Mouse (Mus musculus) urinary bladder, postnatal 10 days (tissue): ENCODE measurements around the gene Rasa3.

ENCODE experiments used
- DNase-seq: peaks from one replicate; pipeline ENCODE4 v3.0.0; 2022; ENCODE audit warnings: low spot score

The Rasa3 gene

GRCm38 (mm10) chr8:13550718-13551573 lies 126.5 kb downstream of the Rasa3 start:
- peak; percentile 74 for DNase-seq

DNA sequence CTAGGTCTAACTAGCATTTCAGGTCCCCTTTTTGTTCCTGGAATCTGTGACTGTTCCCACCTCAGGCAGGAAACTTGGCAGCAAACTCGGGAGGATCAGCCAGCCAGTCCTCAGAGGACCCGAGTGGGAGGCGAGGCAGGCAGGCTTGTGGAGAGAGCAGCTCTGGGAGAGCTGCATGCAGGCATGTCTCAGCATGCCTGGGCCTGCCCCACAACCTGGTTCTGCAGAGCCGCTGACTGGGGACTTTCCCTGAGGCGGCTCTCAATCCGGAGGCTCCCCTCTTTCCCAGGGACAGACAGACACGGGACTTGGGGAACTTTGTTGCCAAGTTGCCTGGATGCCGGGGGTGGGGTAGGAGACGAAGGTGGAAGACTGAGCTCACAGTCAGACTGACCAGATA lies 128.6 kb downstream of the Rasa3 start:
- peak; percentile 38 for DNase-seq

DNA sequence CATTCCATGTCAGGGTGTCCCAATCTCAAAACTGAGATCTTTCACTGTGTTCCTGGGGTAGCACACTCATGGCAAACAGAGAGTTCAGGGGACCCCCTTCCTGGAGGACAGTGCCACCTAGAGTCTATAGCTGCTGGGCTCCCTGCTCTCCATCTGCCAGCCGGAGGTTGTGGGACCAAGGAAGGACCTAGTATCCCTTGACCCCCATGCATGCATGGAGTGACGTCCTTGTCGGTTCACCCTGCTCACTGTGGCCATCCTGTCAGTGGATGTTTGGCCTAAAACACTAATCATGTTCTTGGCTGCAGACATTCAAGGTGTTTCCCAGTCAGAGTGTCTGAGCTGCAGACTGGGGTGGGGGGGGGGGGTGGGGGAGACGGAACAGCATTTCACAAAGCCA lies 129.2 kb downstream of the Rasa3 start:
- no peak for DNase-seq

DNA sequence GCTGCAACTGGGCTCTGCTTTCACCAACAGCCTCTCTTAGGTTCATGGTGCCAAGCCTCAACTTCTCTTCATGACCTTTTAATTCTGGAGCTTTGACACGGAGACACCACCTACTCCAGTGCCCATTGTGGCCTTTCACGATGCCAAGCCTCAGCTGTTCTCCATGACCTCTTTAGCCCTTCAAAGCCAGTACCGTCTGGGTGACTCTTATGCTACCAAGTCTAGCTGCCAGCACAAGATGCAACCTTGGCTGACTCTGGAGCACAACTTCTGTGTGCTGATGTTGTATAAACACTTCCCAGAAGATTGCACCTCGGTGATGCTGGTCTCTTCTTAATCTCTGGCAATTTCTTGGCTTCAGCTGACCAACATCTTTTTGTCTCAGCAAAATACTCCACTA lies 131.0 kb downstream of the Rasa3 start:
- no peak for DNase-seq

DNA sequence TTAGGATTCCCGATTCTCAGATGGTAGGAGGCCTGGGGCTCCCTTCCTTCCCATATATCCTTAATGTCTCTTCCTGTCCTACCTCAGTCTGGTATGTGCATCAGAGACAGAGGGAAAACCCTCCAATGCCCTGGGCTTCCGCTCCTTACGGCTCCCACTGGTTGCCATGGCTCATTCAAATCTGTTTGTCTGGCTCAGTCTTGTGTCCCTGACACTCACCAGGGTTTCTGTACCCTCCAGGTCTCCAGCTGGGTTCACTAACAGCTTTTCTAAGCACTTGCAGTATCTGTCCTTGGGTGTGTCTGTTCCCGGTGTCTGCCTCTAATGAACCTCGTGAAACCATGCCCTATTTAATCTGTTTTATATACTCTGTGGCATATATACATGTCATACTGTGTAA lies 135.9 kb downstream of the Rasa3 start:
- no peak for DNase-seq

DNA sequence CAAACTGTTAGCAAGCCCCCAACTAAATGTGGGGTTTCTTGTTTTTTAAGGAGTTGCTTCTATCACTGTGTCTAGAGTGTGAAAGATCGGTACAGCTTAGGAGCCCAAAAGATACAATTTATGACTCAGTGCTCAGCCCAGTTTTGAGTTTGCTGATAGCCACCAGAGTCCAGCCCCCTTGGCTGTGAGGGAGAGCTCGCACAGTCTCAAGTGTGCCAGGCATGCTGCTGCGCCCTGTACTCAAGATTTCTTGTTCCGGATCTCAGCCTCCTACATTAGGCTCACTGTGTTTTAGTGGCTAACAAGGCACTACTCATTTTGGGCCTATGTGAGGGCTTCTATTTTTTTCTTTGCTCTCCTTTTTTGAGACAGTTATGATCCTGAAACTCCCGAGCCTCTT lies 137.3 kb downstream of the Rasa3 start:
- DNase-seq = no peak

DNA sequence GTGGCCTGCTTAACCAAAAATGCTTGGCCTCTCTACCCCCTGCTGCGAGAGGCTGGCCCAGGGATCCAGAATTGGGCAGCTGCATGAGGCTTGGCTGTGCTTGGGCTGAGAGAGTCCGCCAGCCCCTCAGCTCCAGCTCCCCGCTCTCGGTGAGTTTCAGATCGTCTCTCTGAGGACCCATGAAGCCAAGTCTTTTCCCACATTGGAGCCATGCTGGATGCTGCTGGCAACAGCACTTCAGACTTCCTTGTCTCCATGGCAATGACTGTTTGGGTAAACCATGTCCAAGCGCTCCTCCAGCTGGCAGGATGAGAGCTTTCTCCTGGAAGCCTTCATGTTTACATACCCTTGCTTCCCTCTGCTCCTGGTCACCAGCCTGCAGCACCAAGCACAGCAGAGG lies 138.6 kb downstream of the Rasa3 start:
- no peak for DNase-seq

DNA sequence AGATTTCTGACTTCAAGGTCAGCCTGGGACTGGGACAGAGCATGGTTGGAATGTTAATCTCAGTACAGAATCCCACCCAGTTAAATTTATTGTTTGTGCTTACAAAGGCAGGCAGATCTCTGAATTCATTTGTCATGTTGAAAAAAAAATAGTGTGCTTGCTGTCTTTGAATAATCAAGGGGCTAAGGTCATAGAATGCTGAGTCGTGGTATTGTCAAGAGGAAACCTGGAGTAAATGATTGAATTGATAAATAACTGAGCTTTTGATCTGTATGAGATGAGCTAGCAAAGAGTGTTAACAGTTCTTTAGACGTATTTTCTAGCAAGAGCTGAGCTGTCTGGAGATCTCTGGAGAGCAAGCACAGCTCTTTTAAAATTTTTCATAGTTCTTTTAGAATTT lies 140.3 kb downstream of the Rasa3 start:
- no peak for DNase-seq

DNA sequence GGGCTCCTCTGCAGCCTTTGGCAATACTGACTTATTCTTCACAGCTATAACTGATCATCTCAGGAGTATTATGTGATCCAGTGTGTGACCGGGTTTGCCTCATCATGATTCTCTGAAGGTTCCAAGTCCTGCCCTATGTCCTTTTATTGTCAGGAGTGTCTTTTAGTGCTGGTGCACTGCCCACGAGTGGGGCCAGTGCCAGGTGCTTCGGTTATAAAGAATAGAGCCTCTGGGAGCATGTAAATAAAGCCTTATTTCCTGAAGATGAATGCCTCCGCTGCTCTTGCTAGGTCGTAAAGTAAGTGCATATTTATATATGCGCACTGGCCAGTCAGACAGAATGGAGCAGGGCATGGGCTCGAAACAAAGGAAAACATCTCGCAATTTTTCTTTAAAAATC lies 144.3 kb downstream of the Rasa3 start:
- DNase-seq = no peak

DNA sequence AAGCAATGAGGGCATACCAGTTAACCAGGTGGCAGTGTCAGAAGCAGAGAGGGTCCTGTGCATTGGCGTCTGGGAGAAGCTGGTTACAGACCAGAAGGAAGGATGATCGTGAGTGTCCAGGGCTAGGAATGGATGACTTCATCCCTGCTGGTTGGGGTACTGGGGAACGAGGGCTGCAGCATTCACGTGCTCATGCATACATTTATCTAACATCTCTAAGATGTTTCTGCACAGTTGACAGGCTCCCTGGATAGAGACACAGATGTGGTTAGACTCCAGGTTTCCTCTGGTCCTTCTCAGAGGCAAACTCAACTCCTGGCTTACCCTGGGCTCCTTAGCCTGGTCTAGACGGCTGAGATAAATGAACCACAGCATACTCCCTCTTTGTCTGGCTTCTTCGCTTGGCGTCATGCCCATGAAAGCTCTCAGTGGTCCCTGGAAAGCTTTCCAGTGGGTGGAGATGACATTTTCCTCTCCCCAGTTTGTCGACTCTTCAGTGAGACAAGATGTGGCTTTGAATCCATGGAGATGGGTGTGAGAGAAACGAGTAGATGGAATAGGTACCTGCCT lies 145.7 kb downstream of the Rasa3 start:
- DNase-seq = no peak

GRCm38 (mm10) chr8:13530941-13531340 lies 146.5 kb downstream of the Rasa3 start:
- DNase-seq = peak; percentile 36

DNA sequence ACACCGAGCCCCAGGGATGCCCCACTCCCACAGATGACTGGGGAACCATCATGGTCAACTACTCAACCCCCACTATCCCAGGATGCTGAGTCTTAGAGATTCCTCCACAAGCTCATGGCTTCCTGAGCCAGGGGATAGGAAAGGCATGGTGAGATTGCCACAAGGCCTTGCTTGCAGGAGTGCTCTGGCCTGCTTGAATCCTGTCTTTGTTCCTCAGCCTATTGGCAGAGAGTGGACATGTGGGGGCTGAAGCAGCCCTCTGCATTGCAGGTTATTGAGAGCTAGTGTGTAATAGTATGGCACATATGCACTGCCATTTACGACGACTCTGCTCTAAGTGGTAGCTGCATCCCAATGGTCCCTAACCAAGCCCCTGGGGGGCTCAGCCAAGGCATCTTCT lies 147.0 kb downstream of the Rasa3 start:
- DNase-seq = no peak

DNA sequence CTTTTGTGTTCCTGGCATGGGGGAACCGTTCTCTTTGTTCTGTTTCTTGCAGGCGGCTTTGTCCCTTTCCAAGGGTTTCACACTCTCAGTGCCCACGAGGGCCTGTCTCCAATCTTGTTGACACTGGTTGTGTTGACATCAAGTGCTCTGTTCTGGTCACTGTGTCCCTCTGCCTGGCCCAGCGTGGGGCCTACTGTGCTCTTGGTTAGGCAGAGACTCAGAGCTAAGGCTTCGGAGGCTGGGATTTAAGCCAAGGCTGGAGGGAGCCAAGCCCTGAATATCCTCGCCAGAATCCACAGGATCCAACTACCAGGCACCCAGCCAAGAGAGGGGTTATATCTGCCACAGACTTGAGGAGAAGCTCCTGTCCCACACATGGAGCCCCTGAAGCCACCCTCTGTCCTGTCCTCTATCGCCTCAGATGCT lies 147.5 kb downstream of the Rasa3 start:
- DNase-seq = peak; percentile 45

GRCm38 (mm10) chr8:13529011-13529840 lies 148.2 kb downstream of the Rasa3 start:
- no peak for DNase-seq

GRCm38 (mm10) chr8:13521392-13521791 lies 156.0 kb downstream of the Rasa3 start:
- DNase-seq = no peak

DNA sequence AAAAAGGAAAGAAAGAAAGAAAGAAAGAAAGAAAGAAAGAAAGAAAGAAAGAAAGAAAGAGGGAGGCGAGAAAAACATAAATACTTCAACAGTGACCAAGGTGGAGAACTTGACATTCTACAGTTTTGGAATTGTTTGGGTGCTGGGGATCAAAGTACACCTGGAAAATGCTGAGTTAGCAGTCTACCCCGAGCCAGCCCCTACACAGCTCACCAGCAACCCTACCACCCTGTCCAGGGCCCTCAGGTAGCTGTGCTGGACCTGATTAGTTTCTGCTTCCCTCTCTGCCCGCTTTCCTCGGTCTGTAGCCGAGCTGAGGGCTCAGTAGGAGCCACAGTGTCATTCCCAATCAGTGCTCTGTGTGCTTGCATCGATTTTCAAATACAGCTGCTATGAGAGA lies 157.1 kb downstream of the Rasa3 start:
- no peak for DNase-seq

DNA sequence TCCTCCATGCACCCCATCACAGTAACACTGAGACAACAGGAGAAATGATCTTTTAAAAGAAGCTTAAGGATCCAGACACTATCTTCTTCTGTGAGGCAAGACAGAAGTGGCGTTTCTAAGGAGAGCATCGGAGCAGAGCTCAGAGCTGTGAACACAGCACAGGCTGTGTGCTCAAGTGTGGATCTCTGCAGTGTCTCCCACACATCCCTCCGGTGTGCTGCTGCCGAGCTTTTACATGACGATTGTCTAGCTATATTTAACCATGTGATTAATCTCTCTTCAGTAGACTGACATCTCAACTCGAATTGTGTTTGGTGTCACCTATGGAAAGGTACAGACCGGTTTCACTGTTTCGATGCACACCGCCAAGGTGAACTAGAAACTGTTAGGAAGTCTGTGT lies 157.9 kb downstream of the Rasa3 start:
- DNase-seq = no peak

DNA sequence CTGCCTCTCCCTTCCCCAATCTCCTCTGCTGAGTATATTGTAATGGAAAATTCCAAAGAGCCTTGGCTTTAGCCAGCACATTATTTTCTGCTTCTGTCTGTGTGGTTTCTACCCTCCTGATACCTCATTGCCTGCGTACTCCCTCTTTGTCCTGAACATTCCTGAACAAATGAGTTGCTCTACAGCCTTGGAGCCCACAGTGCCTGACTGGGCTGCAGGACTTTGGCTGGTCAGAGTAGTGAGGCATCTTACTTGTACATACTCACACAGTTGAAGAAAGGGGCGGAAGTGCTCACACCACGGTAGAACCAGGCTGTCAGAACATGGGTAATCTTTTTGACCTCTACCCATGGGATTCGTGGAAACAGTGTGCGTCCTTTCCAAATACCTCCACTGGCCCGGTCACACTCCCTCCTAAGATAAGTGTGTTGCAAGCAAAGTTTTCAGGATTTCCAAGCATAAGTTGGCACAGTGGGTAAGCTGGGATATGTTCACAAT lies 160.1 kb downstream of the Rasa3 start:
- no peak for DNase-seq
